Comparison of ENCODE assay signal across 8 mouse cellular contexts in genomic region chr10:68795466-68795865, GRCm38 (mm10).
DNase-seq lines count a peak whose midpoint lies in the region; ATAC-seq and TF ChIP-seq lines count a peak whose summit lies in the region.

No protein-coding gene starts in this region.

- H3K4me3 ChIP-seq in hindbrain, embryonic 13.5 days: no peak overlapping the region
- no peak overlapping the region for H3K4me3 ChIP-seq in hindbrain, embryonic 16.5 days (ENCODE audit: low read length)
- H3K4me3 ChIP-seq in gastrocnemius, adult 2 months: peak overlapping the region; percentile 26

- H3K4me2 ChIP-seq in hindbrain, embryonic 13.5 days: 0 out of 2 replicates have a peak overlapping the region, but pooled peaks have one; percentile 4
- no peak overlapping the region for H3K4me2 ChIP-seq in hindbrain, embryonic 16.5 days (ENCODE audit: low read length)

- 12% methylated on average over 3 of the region's 3 CpGs for WGBS in hindbrain, embryonic 13.5 days
- WGBS in hindbrain, embryonic 16.5 days: 11% methylated on average over 3 of the region's 3 CpGs

- H3K9me3 ChIP-seq in hindbrain, embryonic 13.5 days: no peaks in the 10 kb centered on the region
- H3K9me3 ChIP-seq in hindbrain, embryonic 16.5 days (ENCODE audit: control insufficient read depth, low read length): no peaks in the 10 kb centered on the region

- POLR2A ChIA-PET in Patski (lab: Charles Lee): no interaction called here

- no peak for TF ChIP-seq CTCF in Patski (IDR thresholded peaks at IDR 0.05)
- no peak for TF ChIP-seq CTCF in gastrocnemius, adult 2 months (IDR thresholded peaks at IDR 0.05)

- no peak for ATAC-seq in hindbrain, embryonic 13.5 days (ENCODE audit: low FRiP score)
- no peak for ATAC-seq in hindbrain, embryonic 16.5 days
- ATAC-seq in Patski: no peak
- no peak for ATAC-seq in megakaryocyte-erythroid progenitor cell, adult 5-6 weeks (replicated peaks; ENCODE audit: low FRiP score, low TSS enrichment, poor library complexity, severe bottlenecking)
- ATAC-seq in granulocyte monocyte progenitor cell, adult 5-6 weeks (replicated peaks; ENCODE audit: poor library complexity, severe bottlenecking): no peak

- no peak overlapping the region for H3K9ac ChIP-seq in hindbrain, embryonic 13.5 days
- no peak overlapping the region for H3K9ac ChIP-seq in hindbrain, embryonic 16.5 days (ENCODE audit: low read depth, low read length)

- DNase-seq in Patski (ENCODE audit: low read depth, low spot score): peak; percentile 17
- peak; percentile 47 for DNase-seq in gastrocnemius, adult 2 months
- peak; percentile 67 for DNase-seq in kidney, adult 11 months
- DNase-seq in mesoderm, embryonic 11.5 days (ENCODE audit: low read depth, low spot score): peak; percentile 41

- peaks cover 7% of the 10 kb centered on the region; the same call in 1 of the 2 replicates for H3K4me1 ChIP-seq in hindbrain, embryonic 13.5 days (replicated peaks)
- H3K4me1 ChIP-seq in hindbrain, embryonic 16.5 days (ENCODE audit: control insufficient read depth, insufficient read depth, low read depth, low read length): no peaks in the 10 kb centered on the region

- in situ Hi-C loops in Patski (cut with MboI; ENCODE audit: low pct_unique_long_range_greater_than_20kb): no loop called here

- intact Hi-C loops in gastrocnemius, adult 2 months (cut with DNase I): no loop called here

- H3K36me3 ChIP-seq in hindbrain, embryonic 13.5 days: no peaks in the 10 kb centered on the region
- no peaks in the 10 kb centered on the region for H3K36me3 ChIP-seq in hindbrain, embryonic 16.5 days (ENCODE audit: control insufficient read depth, insufficient read depth, low read length)

- H3K27me3 ChIP-seq in hindbrain, embryonic 13.5 days: no peaks in the 10 kb centered on the region
- no peaks in the 10 kb centered on the region for H3K27me3 ChIP-seq in hindbrain, embryonic 16.5 days (replicated peaks; ENCODE audit: control insufficient read depth, insufficient read depth, low read length)
- H3K27me3 ChIP-seq in Patski: no peaks in the 10 kb centered on the region

- H3K27ac ChIP-seq in hindbrain, embryonic 13.5 days: no peak overlapping the region
- H3K27ac ChIP-seq in hindbrain, embryonic 16.5 days (ENCODE audit: low read depth, low read length): no peak overlapping the region
- H3K27ac ChIP-seq in gastrocnemius, adult 2 months: peak overlapping the region; percentile 46; the same call in 1 of the 2 replicates

- CTCF ChIA-PET in Patski (lab: Charles Lee): interaction anchor here (1.1 to 2.2 kb wide), 2 partner anchors 11 to 113 kb away, joined by 3 to 5 read pairs; no protein-coding TSS in a partner anchor

Comparison
In these comparisons a context has a peak if more than half of its experiments do, and no peak if none do; other contexts are left out.
1. DNase-seq: peak in every context shown above with its lines; median percentile 67 in kidney, adult 11 months; 47 in gastrocnemius, adult 2 months; 41 in mesoderm, embryonic 11.5 days; 17 in Patski.